Mouse (Mus musculus) neural tube, embryonic 13.5 days (tissue): Measurements from ENCODE around the gene Dnah3. TPM values are rescaled to one million over a fixed set of nuclear protein-coding genes. Genes with fewer than 3 reads are reported as not detected.

Source experiments
- ATAC-seq: fragments of 200-750 bp; cut with Nextera tagmentation; 2 replicates; pipeline ENCODE4 v1.8.0; 2017; ENCODE audit warnings: low read depth, mild to moderate bottlenecking, moderate TSS enrichment, moderate library complexity
- H3K27ac ChIP-seq: fragments of 300-500 bp; sonication (generic); replicated peaks from 2 replicates; pipeline ENCODE4 v1.5.1; 2015; ENCODE audit warnings: moderate library complexity, mild to moderate bottlenecking, inconsistent platforms
- H3K27me3 ChIP-seq: fragments of 300-500 bp; sonication (generic); 2 replicates; pipeline ENCODE4 v1.6.1; 2015; ENCODE audit warnings: mild to moderate bottlenecking, inconsistent platforms
- H3K36me3 ChIP-seq: fragments of 300-500 bp; sonication (generic); 2 replicates; pipeline ENCODE4 v1.6.1; 2015; ENCODE audit warnings: mild to moderate bottlenecking, inconsistent platforms
- H3K4me1 ChIP-seq: fragments of 300-500 bp; sonication (generic); replicated peaks from 2 replicates; pipeline ENCODE4 v1.6.1; 2015; ENCODE audit warnings: inconsistent platforms
- H3K4me2 ChIP-seq: fragments of 300-500 bp; sonication (generic); 2 replicates; pipeline ENCODE4 v1.6.1; 2015; ENCODE audit warnings: inconsistent platforms, mild to moderate bottlenecking, moderate library complexity
- H3K4me3 ChIP-seq: fragments of 300-500 bp; sonication (generic); 2 replicates; pipeline ENCODE4 v1.5.1; 2015; ENCODE audit warnings: mild to moderate bottlenecking, inconsistent platforms
- H3K9ac ChIP-seq: fragments of 300-500 bp; sonication (generic); 2 replicates; pipeline ENCODE4 v1.6.1; 2015; ENCODE audit warnings: moderate library complexity, mild to moderate bottlenecking, inconsistent platforms
- H3K9me3 ChIP-seq: fragments of 300-500 bp; sonication (generic); 2 replicates; pipeline ENCODE4 v1.6.1; 2016; ENCODE audit warnings: inconsistent platforms
- WGBS: fragments of 180-500 bp; shearing (Covaris S2); methylation state at CpG from one replicate; pipeline ENCODE4 v1.1.7; 2015; 5-methylcytosine and 5-hydroxymethylcytosine counted together
- polyA plus RNA-seq: library from polyadenylated mRNA; unstranded; fragments of >200 nt; fragmentation: Nextera tagmentation; extraction: Ambion mirVana; gene quantifications from 2 replicates; pipeline ENCODE4 v1.2.1, GENCODE M21; 2015

Gene Dnah3
- polyA plus RNA-seq, 1 experiment from 2014 or later: not detected

DNA sequence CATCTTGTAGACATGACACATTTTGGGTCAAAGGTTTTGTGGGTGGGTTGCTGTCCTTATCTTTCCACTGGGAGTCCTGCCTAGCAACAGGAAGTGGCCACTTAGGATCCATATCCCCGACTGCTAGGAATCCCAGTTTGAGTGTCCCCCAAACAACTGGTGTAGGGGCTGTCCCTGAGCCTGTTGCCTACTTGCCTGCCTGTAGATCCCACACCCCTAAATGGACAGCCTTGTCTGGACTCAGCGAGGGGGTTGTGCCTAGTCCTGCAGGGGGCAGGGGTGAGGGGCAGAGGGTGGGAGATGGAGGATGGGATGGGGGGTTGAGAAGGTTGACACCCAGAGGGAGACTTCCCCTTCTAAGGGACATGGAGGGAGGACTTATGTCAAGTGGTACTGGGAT is 125.8 kb downstream of the Dnah3 start:
- no peak for ATAC-seq
- H3K9me3 ChIP-seq: no peaks in the 10 kb centered on the region
- no peak overlapping the region for H3K9ac ChIP-seq
- no peak overlapping the region for H3K27ac ChIP-seq
- H3K4me1 ChIP-seq: no peaks in the 10 kb centered on the region
- no peak overlapping the region for H3K4me2 ChIP-seq
- H3K4me3 ChIP-seq: no peak overlapping the region
- H3K27me3 ChIP-seq: no peaks in the 10 kb centered on the region
- H3K36me3 ChIP-seq: no peaks in the 10 kb centered on the region
- 88% methylated on average over 2 of the region's 2 CpGs for WGBS

DNA sequence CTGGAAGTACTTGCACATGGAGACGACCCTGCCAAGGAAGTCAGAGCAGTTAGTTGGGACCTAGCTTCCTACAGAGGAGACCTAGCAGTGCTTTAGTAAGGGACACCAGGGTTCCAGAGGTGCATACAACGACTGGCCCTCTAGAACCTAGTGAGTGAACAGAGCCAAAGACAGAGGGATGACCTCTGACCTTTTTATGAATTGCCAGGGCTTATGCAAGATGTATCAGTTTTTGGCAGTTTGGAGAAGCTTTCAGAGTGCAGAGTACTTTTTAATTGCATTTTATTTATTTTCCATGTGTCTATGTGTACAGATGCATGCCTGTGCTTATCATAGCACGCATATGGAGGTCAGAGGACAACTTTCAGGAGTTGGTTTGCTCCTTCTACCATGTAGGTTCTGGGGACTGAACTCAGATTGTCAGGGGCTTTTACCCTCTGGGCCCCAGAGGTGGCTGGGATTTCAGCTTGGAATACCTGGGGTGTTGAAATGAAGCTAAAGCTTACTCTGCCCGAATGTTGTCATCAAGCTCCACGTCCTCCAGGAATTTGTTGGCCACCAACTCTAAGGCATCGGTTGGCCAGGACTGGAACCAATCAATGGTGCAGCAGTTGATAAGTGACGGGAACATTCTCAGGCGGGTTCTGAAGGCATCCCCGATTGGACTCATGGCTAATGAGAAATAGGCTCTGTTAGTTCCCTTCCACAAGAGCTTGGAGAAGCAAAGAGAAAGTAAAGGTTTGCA is 129.3 kb downstream of the Dnah3 start:
- Histone ChIP-seq H3K27me3 (no peaks in the 10 kb centered on the region), H3K4me2 (no peak overlapping the region), H3K4me3 (no peak overlapping the region), H3K4me1 (no peaks in the 10 kb centered on the region), H3K9ac (no peak overlapping the region), H3K9me3 (no peaks in the 10 kb centered on the region), H3K27ac (no peak overlapping the region), H3K36me3 (no peaks in the 10 kb centered on the region)
- no peak for ATAC-seq
- WGBS: 91% methylated on average over 9 of the region's 9 CpGs

DNA sequence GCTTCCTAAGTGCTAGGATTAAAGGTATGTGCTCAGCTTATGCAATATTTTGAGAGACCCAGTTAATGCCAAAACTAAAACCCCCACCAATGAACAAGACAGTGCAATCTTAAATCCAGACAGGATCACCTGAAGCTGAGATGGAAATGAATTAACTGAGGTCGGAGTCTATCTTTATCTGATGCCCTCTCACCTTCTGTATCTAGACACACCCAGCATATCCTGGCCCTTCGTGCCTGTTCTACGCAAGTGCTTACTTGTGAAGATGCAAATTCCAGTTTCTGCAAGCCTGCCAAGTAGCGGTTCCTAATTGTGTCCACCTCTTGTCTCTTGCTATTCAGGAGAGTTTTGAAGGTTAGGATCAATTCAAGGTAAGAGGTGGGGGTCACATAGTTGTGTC is 129.9 kb downstream of the Dnah3 start:
- Histone ChIP-seq H3K36me3 (no peaks in the 10 kb centered on the region), H3K9ac (no peak overlapping the region), H3K9me3 (no peaks in the 10 kb centered on the region), H3K4me3 (no peak overlapping the region), H3K4me1 (no peaks in the 10 kb centered on the region), H3K4me2 (no peak overlapping the region), H3K27me3 (no peaks in the 10 kb centered on the region), H3K27ac (no peak overlapping the region)
- 88% methylated on average over 4 of the region's 4 CpGs for WGBS
- no peak for ATAC-seq

DNA sequence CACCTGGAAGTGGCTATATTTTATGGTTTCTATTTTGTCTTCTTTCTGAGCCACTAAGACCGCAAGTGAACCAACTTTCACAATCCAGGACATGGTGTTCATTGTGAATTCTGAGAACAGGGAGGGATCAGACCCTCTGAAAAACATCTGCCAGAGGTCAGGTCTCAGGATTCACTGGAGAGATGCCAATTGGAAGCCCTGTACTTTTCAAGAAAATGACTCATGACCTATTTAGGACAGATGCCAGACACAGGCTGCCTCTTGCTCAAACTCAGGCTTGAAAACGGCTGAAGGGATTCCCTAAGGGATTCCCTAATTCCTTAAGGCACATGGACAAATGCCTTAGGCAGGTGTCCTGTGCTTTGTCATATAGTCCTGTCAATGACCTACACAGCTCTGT is 134.0 kb downstream of the Dnah3 start:
- no peaks in the 10 kb centered on the region for H3K36me3 ChIP-seq
- H3K4me1 ChIP-seq: no peaks in the 10 kb centered on the region
- H3K9me3 ChIP-seq: no peaks in the 10 kb centered on the region
- H3K9ac ChIP-seq: no peak overlapping the region
- 68% methylated on average over 2 of the region's 2 CpGs for WGBS
- no peak for ATAC-seq
- H3K27me3 ChIP-seq: no peaks in the 10 kb centered on the region
- H3K4me2 ChIP-seq: no peak overlapping the region
- no peak overlapping the region for H3K27ac ChIP-seq
- H3K4me3 ChIP-seq: no peak overlapping the region

DNA sequence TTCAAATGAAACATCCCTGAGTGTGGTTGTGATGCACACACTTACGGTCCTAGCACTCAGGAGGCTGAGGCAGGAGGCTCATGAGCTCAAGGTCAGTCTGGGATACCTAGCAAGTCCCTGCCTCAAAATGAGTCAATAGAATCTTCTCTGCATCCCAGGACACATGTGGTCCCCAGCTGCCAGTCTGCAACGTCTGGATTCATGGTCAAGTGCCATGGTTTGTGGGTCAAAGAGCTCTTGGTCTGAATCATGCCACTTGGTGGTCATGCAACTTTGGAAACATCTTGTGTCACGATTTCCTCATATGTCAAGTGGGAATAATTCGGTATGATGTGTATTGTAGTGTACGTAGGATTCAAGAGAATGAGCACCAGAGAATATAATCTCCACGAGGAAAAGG is 134.5 kb downstream of the Dnah3 start:
- H3K4me3 ChIP-seq: no peak overlapping the region
- no peaks in the 10 kb centered on the region for H3K27me3 ChIP-seq
- 85% methylated on average over 6 of the region's 6 CpGs for WGBS
- no peaks in the 10 kb centered on the region for H3K9me3 ChIP-seq
- ATAC-seq: no peak
- no peaks in the 10 kb centered on the region for H3K36me3 ChIP-seq
- H3K4me1 ChIP-seq: no peaks in the 10 kb centered on the region
- no peak overlapping the region for H3K9ac ChIP-seq
- H3K4me2 ChIP-seq: no peak overlapping the region
- H3K27ac ChIP-seq: no peak overlapping the region

DNA sequence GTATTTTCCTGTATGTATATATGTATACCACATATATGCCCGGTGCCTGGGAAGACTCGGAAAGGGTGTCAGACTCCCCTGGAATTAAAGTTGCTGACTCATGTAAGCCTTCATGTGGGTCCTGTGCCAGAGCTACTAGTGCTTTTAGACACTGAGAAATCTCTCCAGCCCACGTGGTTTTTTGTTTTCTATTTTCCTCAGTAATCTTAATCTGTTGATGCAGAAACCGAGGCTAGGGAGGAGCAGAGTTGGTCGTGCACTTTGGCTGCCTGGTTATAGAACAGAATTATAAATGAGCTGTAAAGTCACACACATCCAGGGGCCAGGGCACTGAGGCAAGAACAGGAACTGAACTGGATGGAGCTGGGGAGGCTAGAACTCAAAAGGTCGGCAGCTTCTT is 135.1 kb downstream of the Dnah3 start:
- Histone ChIP-seq H3K4me2 (no peak overlapping the region), H3K27ac (no peak overlapping the region), H3K9me3 (no peaks in the 10 kb centered on the region), H3K4me3 (no peak overlapping the region), H3K9ac (no peak overlapping the region), H3K36me3 (no peaks in the 10 kb centered on the region), H3K4me1 (no peaks in the 10 kb centered on the region), H3K27me3 (no peaks in the 10 kb centered on the region)
- ATAC-seq: no peak
- WGBS: 80% methylated on average over 6 of the region's 6 CpGs

- WGBS: 91% methylated on average over 4 of the region's 4 CpGs
- no peaks in the 10 kb centered on the region for H3K27me3 ChIP-seq
- no peak overlapping the region for H3K27ac ChIP-seq
- no peak for ATAC-seq
- no peaks in the 10 kb centered on the region for H3K9me3 ChIP-seq
- no peaks in the 10 kb centered on the region for H3K4me1 ChIP-seq
- H3K36me3 ChIP-seq: no peaks in the 10 kb centered on the region
- H3K4me3 ChIP-seq: no peak overlapping the region
- H3K9ac ChIP-seq: no peak overlapping the region
- H3K4me2 ChIP-seq: no peak overlapping the region
Measured at GRCm38 (mm10) chr7:119959491-119959890, 135.6 kb downstream of the Dnah3 start.

- WGBS: 62% methylated on average over 4 of the region's 4 CpGs
Measured at GRCm38 (mm10) chr7:119959091-119959490, 136.0 kb downstream of the Dnah3 start.

DNA sequence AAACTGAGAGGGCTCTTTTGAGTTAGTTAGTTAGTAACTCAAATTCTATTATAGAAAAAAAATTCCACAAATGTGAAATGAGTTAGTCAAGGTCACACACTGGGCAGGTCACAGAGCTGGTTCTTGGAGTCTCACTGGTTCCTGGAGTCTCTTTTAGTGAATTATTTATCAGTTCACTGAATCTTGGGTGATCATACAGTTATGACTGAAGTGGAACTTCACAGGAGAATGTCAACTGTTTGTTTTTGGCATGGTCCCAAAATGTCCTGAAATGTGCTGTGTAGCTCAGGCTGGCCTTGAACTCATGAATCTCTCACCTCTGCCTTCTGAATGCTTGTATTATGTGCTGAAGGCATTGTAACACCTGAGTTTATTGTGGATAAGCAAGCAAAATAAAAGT is 137.7 kb downstream of the Dnah3 start:
- Histone ChIP-seq H3K9me3 (no peaks in the 10 kb centered on the region), H3K27me3 (no peaks in the 10 kb centered on the region), H3K27ac (no peak overlapping the region), H3K4me3 (no peak overlapping the region), H3K4me2 (no peak overlapping the region), H3K36me3 (no peaks in the 10 kb centered on the region), H3K4me1 (no peaks in the 10 kb centered on the region), H3K9ac (no peak overlapping the region)
- no peak for ATAC-seq

More at GRCm38 (mm10) chr7:119959091-119959490, 136.0 kb downstream of the Dnah3 start:
- Histone ChIP-seq H3K27ac (no peak overlapping the region), H3K27me3 (no peaks in the 10 kb centered on the region), H3K4me2 (no peak overlapping the region), H3K36me3 (no peaks in the 10 kb centered on the region), H3K4me3 (no peak overlapping the region), H3K4me1 (no peaks in the 10 kb centered on the region), H3K9me3 (no peaks in the 10 kb centered on the region), H3K9ac (no peak overlapping the region)
- no peak for ATAC-seq

DNA sequence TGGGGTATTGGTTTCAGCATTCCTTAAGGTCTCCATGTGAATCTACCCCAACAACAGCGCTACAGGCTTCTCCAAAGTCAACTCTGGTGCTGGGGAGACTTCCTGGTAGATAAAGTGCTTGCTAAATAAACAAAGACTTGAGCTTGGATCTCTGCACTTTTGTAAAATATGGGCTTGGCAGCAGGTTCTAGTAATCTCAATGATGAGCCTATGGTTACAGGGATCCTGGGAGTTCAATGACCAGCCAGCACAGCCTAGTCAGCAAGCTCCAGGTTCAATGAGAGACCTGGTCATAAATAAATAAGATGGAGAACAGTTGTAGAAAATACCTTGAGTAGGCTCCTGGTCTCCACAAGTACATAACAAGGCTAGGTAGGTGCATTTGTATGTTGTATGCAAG is 141.0 kb downstream of the Dnah3 start:
- Histone ChIP-seq H3K4me1 (no peaks in the 10 kb centered on the region), H3K9ac (no peak overlapping the region), H3K27ac (no peak overlapping the region), H3K4me2 (no peak overlapping the region), H3K9me3 (no peaks in the 10 kb centered on the region), H3K27me3 (no peaks in the 10 kb centered on the region), H3K4me3 (no peak overlapping the region), H3K36me3 (no peaks in the 10 kb centered on the region)
- WGBS: 98% methylated on average over 1 of the region's 1 CpGs
- no peak for ATAC-seq

- Histone ChIP-seq H3K27me3 (no peaks in the 10 kb centered on the region), H3K27ac (no peak overlapping the region), H3K9me3 (no peaks in the 10 kb centered on the region), H3K9ac (no peak overlapping the region), H3K4me2 (no peak overlapping the region), H3K36me3 (no peaks in the 10 kb centered on the region), H3K4me1 (no peaks in the 10 kb centered on the region), H3K4me3 (no peak overlapping the region)
- no peak for ATAC-seq
- WGBS: 61% methylated on average over 2 of the region's 2 CpGs
Measured at GRCm38 (mm10) chr7:119941569-119941968, 153.5 kb downstream of the Dnah3 start.

GRCm38 (mm10) chr7:119937036-119937435 is 158.0 kb downstream of the Dnah3 start:
- H3K27me3 ChIP-seq: no peaks in the 10 kb centered on the region
- no peak overlapping the region for H3K27ac ChIP-seq
- ATAC-seq: no peak
- WGBS: 63% methylated on average over 5 of the region's 5 CpGs
- H3K4me1 ChIP-seq: no peaks in the 10 kb centered on the region
- H3K4me2 ChIP-seq: no peak overlapping the region
- no peak overlapping the region for H3K4me3 ChIP-seq
- H3K9ac ChIP-seq: no peak overlapping the region
- no peaks in the 10 kb centered on the region for H3K9me3 ChIP-seq
- H3K36me3 ChIP-seq: no peaks in the 10 kb centered on the region

DNA sequence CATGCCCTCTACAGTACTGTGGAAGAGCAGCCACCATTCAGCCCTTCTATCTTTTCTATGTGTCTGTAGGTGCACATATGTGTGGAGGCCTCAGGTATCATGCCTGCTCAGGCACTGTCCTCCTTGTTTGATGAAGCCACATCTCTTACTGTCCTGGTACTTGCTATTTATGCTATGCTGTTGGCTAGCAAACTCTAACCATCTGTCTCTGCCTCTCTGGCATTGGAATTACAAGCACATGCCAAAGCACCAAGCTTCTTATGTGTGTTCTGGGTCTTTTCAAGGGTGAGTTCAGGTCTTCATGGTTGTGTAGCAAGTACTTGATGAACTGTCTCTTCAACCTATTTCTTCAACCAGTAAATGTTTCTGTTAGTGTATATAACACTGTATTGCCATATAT is 158.8 kb downstream of the Dnah3 start:
- ATAC-seq: no peak

More for the DNA sequence above, 158.8 kb downstream of the Dnah3 start:
- H3K9me3 ChIP-seq: no peaks in the 10 kb centered on the region
- no peak overlapping the region for H3K27ac ChIP-seq
- H3K4me3 ChIP-seq: no peak overlapping the region
- H3K36me3 ChIP-seq: no peaks in the 10 kb centered on the region
- no peak overlapping the region for H3K4me2 ChIP-seq
- H3K4me1 ChIP-seq: no peaks in the 10 kb centered on the region
- no peaks in the 10 kb centered on the region for H3K27me3 ChIP-seq
- H3K9ac ChIP-seq: no peak overlapping the region
